Mouse (Mus musculus) kidney, adult 8-10 months (tissue): ENCODE data around the gene Trp53rka.

Experiments used
- DNase-seq, 2 experiments: peaks; one replicate each; pipeline ENCODE4 v3.0.0; 2022

The Trp53rka gene

GRCm38 (mm10) chr2:165484152-165484551, 9.0 kb downstream of the Trp53rka start:
- DNase-seq, result no peak

GRCm38 (mm10) chr2:165482003-165482402, 11.1 kb downstream of the Trp53rka start:
- DNase-seq, result no peak

- DNase-seq, result no peak
These were observed 17.3 kb downstream of the Trp53rka start for GRCm38 (mm10) chr2:165475850-165476249.

- DNase-seq, result no peak
These were observed 17.7 kb downstream of the Trp53rka start for GRCm38 (mm10) chr2:165475412-165475811.

- peak in 1 of 2 experiments; percentile 70 for DNase-seq
These were observed 20.1 kb downstream of the Trp53rka start, which contains the start of gene Slc13a3 for GRCm38 (mm10) chr2:165473003-165473402. Gene Slc13a3, minus strand, starts transcription at chr2:165473230.

GRCm38 (mm10) chr2:165471943-165472342, 21.2 kb downstream of the Trp53rka start:
- DNase-seq, result no peak

GRCm38 (mm10) chr2:165470167-165470566, 23.0 kb downstream of the Trp53rka start:
- DNase-seq, result no peak

- DNase-seq, result peak; percentile 90 to 91
These were observed 25.2 kb downstream of the Trp53rka start for GRCm38 (mm10) chr2:165467824-165468452.

GRCm38 (mm10) chr2:165459663-165460062, 33.5 kb downstream of the Trp53rka start:
- peak; percentile 94 to 95 for DNase-seq

- peak; percentile 82 to 86 for DNase-seq
These were observed 34.9 kb downstream of the Trp53rka start for GRCm38 (mm10) chr2:165458189-165458588.

GRCm38 (mm10) chr2:165456710-165457109, 36.4 kb downstream of the Trp53rka start:
- no peak for DNase-seq

- peak in 1 of 2 experiments; percentile 37 for DNase-seq
These were observed 40.1 kb downstream of the Trp53rka start for GRCm38 (mm10) chr2:165452730-165453693.

- no peak for DNase-seq
These were observed 44.6 kb downstream of the Trp53rka start for GRCm38 (mm10) chr2:165448475-165448874.

- DNase-seq, result no peak
These were observed 48.3 kb downstream of the Trp53rka start for GRCm38 (mm10) chr2:165444861-165445260.

GRCm38 (mm10) chr2:165442981-165443380, 50.1 kb downstream of the Trp53rka start:
- DNase-seq, result no peak

GRCm38 (mm10) chr2:165441613-165442012, 51.5 kb downstream of the Trp53rka start:
- DNase-seq, result no peak
